Mouse (Mus musculus) heart, embryonic 16.5 days (tissue): ENCODE measurements around the gene Oxsr1. TPM values are rescaled to one million over a fixed set of nuclear protein-coding genes. Genes with fewer than 3 reads are reported as not detected.

Experiments used
- ATAC-seq: fragments of 200-750 bp; cut with Nextera tagmentation; replicated peaks from 2 replicates; pipeline ENCODE4 v1.8.0; 2017; ENCODE audit warnings: moderate number of reproducible peaks; ENCODE audit not compliant: insufficient read depth, low FRiP score; ENCODE audit errors: extremely low read depth
- H3K27ac ChIP-seq: fragments of 300-500 bp; sonication (generic); 2 replicates; pipeline ENCODE4 v1.5.1; 2014; ENCODE audit warnings: mild to moderate bottlenecking, low read length, control low read depth, moderate library complexity
- H3K27me3 ChIP-seq: fragments of 300-500 bp; sonication (generic); 2 replicates; pipeline ENCODE4 v1.6.1; 2014; ENCODE audit warnings: low read length, mixed read lengths; ENCODE audit not compliant: control insufficient read depth, insufficient read depth
- H3K36me3 ChIP-seq: fragments of 300-500 bp; sonication (generic); 2 replicates; pipeline ENCODE4 v1.6.1; 2014; ENCODE audit not compliant: control insufficient read depth, insufficient read depth
- H3K4me1 ChIP-seq: fragments of 300-500 bp; sonication (generic); 2 replicates; pipeline ENCODE4 v1.6.1; 2014; ENCODE audit warnings: low read length, mixed read lengths; ENCODE audit not compliant: control insufficient read depth, insufficient read depth
- H3K4me2 ChIP-seq: fragments of 300-500 bp; sonication (generic); 2 replicates; pipeline ENCODE4 v1.6.1; 2014; ENCODE audit warnings: low read depth, mild to moderate bottlenecking, control low read depth, low read length
- H3K4me3 ChIP-seq: fragments of 300-500 bp; sonication (generic); 2 replicates; pipeline ENCODE4 v1.5.1; 2014; ENCODE audit warnings: mild to moderate bottlenecking, control low read depth, low read length
- H3K9ac ChIP-seq: fragments of 300-500 bp; sonication (generic); 2 replicates; pipeline ENCODE4 v1.6.1; 2014; ENCODE audit warnings: low read length, control low read depth
- H3K9me3 ChIP-seq: fragments of 300-500 bp; sonication (generic); replicated peaks from 2 replicates; pipeline ENCODE4 v1.6.1; 2016; ENCODE audit warnings: low read length; ENCODE audit not compliant: control insufficient read depth
- WGBS: fragments of 180-500 bp; shearing (Covaris S2); extraction: QIAGEN DNeasy Blood & Tissue Kit; methylation state at CpG from one replicate; pipeline ENCODE4 v1.1.7; 2014; 5-methylcytosine and 5-hydroxymethylcytosine counted together
- polyA plus RNA-seq: library from polyadenylated mRNA; unstranded; fragments of >200 nt; fragmentation: Nextera tagmentation; extraction: Ambion mirVana; gene quantifications from 2 replicates; pipeline ENCODE4 v1.2.1, GENCODE M21; 2015

Gene Oxsr1
- polyA plus RNA-seq, 1 experiment from 2014 or later: 8.3 TPM

DNA sequence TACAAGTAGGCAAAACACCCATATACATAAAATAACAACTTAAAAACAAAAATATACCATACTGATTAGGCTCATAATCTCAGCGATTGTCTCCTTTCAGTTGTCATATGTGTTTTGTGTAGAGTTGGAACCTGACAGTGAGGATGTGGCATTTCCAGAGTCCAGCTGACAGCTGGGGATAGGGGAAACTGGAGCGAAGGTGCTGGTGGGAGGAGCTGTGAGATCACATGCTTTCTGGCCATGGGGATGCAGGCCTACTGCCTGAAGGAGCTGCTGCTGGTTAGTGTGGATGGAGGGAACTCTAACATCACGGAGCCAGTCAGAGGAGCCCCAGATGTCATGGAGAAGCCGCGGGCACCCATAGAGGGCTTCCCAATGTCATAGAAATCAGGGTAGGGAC is 116.5 kb downstream of the Oxsr1 start:
- Histone ChIP-seq H3K4me2 (no peak overlapping the region), H3K4me1 (no peaks in the 10 kb centered on the region), H3K9me3 (peaks cover 6% of the 10 kb centered on the region; the same call in 1 of the 2 replicates), H3K27ac (no peak overlapping the region), H3K27me3 (no peaks in the 10 kb centered on the region), H3K9ac (no peak overlapping the region), H3K4me3 (no peak overlapping the region), H3K36me3 (no peaks in the 10 kb centered on the region)
- ATAC-seq: no peak
- 90% methylated on average over 5 of the region's 5 CpGs for WGBS

- no peak overlapping the region for H3K4me2 ChIP-seq
- H3K9ac ChIP-seq: no peak overlapping the region
- H3K9me3 ChIP-seq: peaks cover 6% of the 10 kb centered on the region; the same call in 1 of the 2 replicates
- no peak overlapping the region for H3K27ac ChIP-seq
- 95% methylated on average over 9 of the region's 9 CpGs for WGBS
- H3K4me1 ChIP-seq: no peaks in the 10 kb centered on the region
- no peak overlapping the region for H3K4me3 ChIP-seq
- no peak for ATAC-seq
- H3K36me3 ChIP-seq: no peaks in the 10 kb centered on the region
- H3K27me3 ChIP-seq: no peaks in the 10 kb centered on the region
Measured at GRCm38 (mm10) chr9:119203617-119204016, 118.6 kb downstream of the Oxsr1 start.

DNA sequence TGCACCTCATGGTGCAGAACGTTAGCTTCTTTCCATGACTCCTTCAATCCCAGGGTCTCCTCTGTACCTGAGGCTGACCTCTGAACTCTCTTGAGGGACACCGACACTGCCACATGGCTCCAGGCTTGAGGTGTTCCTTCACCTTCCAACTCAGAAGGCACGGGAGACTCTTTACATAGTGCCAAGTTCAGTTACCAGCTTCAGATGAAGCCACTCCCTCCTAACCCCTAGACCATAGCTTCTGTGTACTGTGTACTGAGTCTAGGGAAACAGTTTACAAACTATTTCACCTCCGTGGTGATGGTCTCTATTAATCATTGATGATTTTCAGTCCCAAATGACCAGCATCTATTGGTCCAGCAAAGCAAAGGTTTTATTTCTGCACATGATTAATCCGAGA is 120.6 kb downstream of the Oxsr1 start:
- peaks cover 6% of the 10 kb centered on the region; the same call in 1 of the 2 replicates for H3K9me3 ChIP-seq
- H3K4me2 ChIP-seq: no peak overlapping the region
- H3K36me3 ChIP-seq: no peaks in the 10 kb centered on the region
- no peak overlapping the region for H3K27ac ChIP-seq
- ATAC-seq: no peak
- no peaks in the 10 kb centered on the region for H3K27me3 ChIP-seq
- no peak overlapping the region for H3K4me3 ChIP-seq
- no peaks in the 10 kb centered on the region for H3K4me1 ChIP-seq
- WGBS: 74% methylated on average over 5 of the region's 5 CpGs
- no peak overlapping the region for H3K9ac ChIP-seq

- Histone ChIP-seq H3K4me2 (no peak overlapping the region), H3K9ac (no peak overlapping the region), H3K4me3 (no peak overlapping the region), H3K9me3 (peaks cover 5% of the 10 kb centered on the region; the same call in 1 of the 2 replicates), H3K4me1 (no peaks in the 10 kb centered on the region), H3K27me3 (no peaks in the 10 kb centered on the region), H3K36me3 (no peaks in the 10 kb centered on the region), H3K27ac (no peak overlapping the region)
- no peak for ATAC-seq
- WGBS: 78% methylated on average over 10 of the region's 10 CpGs
Measured at GRCm38 (mm10) chr9:119199151-119199861, 122.9 kb downstream of the Oxsr1 start.

GRCm38 (mm10) chr9:119192202-119192990 is 129.8 kb downstream of the Oxsr1 start:
- Histone ChIP-seq H3K4me3 (no peak overlapping the region), H3K27ac (no peak overlapping the region), H3K9me3 (no peaks in the 10 kb centered on the region), H3K27me3 (no peaks in the 10 kb centered on the region), H3K36me3 (no peaks in the 10 kb centered on the region), H3K4me2 (no peak overlapping the region), H3K9ac (no peak overlapping the region), H3K4me1 (no peaks in the 10 kb centered on the region)
- 40% methylated on average over 11 of the region's 11 CpGs for WGBS
- ATAC-seq: 0 out of 2 replicates have a peak, but pooled peaks have one; percentile 32

Other genes with a start within 250 kb of the Oxsr1 start
- gene Plcd1, start 228.9 kb downstream of the Oxsr1 start, polyA plus RNA-seq: 23.0 and 23.8 TPM in 2 replicates
- 0.67 and 0.84 TPM in 2 replicates for gene Dlec1, start 219.9 kb downstream of the Oxsr1 start, polyA plus RNA-seq
- 1.4 and 2.0 TPM in 2 replicates for gene Acaa1b, start 165.3 kb downstream of the Oxsr1 start, polyA plus RNA-seq
- not detected in 2 replicates for gene Gm47289, start 163.3 kb downstream of the Oxsr1 start, polyA plus RNA-seq
- gene Slc22a13, start 113.3 kb downstream of the Oxsr1 start, polyA plus RNA-seq: not detected in 2 replicates
- 100 and 104 TPM in 2 replicates for gene Acaa1a, start 17.2 kb upstream of the Oxsr1 start, polyA plus RNA-seq
- gene Myd88, start 19.0 kb upstream of the Oxsr1 start, polyA plus RNA-seq: 18.1 and 19.0 TPM in 2 replicates
- 1.00 and 1.1 TPM in 2 replicates for gene Xylb, start 35.0 kb upstream of the Oxsr1 start, polyA plus RNA-seq
- gene Slc22a14, start 43.1 kb upstream of the Oxsr1 start, polyA plus RNA-seq: 0.20 TPM in 1 of 2 replicates, not detected in the other
- 7.3 and 8.6 TPM in 2 replicates for gene Acvr2b, start 79.7 kb upstream of the Oxsr1 start, polyA plus RNA-seq
- gene Exog, start 122.5 kb upstream of the Oxsr1 start, polyA plus RNA-seq: 10.7 and 11.1 TPM in 2 replicates